Mouse (Mus musculus) layer of hippocampus, adult 9-11 months (tissue): Measurements from ENCODE around the gene Olfr1393.
"Not testable (repeated sequence)": the region's sequence is repeated elsewhere in the genome, so short reads cannot be mapped to it uniquely, and the experiment has no call there.

Experiments used
- DNase-seq: peaks from one replicate; pipeline ENCODE4 v3.0.0; 2022

Olfr1393 gene

GRCm38 (mm10) chr11:49252048-49252447 lies 26.1 kb upstream of the Olfr1393 start:
- no peak for DNase-seq

DNA sequence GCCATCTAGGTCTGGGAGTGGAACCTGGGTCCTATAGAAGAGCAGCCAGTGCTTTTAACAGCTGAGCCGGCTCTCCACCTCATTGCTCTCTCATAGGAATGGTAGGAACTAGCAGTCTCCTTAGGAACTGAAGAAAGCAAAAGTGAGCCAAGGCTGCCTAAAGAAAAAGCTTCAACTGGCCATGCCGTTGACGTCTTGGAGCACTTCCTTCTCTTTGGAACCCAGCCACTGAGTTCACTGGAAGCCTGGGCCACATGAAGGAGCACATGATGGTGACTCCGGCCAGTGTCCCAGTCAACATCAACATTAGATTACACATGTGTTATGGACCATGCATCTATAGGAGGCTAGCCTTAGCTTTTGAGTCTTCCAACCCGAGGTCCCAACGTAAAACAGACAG lies 25.1 kb upstream of the Olfr1393 start:
- DNase-seq = no peak

GRCm38 (mm10) chr11:49259296-49259695 lies 18.8 kb upstream of the Olfr1393 start:
- no peak for DNase-seq

- no peak for DNase-seq
Observed at GRCm38 (mm10) chr11:49259829-49260228, 18.3 kb upstream of the Olfr1393 start.

GRCm38 (mm10) chr11:49260598-49261312 lies 17.3 kb upstream of the Olfr1393 start:
- no peak for DNase-seq

DNA sequence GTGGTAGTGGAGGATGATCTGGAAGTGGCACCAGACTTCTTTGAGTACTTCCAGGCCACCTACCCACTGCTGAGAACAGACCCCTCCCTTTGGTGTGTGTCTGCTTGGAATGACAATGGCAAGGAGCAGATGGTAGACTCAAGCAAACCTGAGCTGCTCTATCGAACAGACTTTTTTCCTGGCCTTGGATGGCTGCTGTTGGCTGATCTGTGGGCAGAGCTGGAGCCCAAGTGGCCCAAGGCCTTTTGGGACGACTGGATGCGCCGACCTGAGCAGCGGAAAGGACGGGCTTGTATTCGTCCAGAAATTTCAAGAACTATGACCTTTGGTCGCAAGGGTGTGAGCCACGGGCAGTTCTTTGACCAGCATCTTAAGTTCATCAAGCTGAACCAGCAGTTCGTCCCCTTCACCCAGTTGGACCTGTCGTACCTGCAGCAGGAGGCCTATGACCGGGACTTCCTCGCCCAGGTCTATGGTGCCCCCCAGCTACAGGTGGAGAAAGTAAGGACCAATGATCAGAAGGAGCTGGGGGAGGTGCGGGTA lies 16.7 kb upstream of the Olfr1393 start:
- DNase-seq = no peak

GRCm38 (mm10) chr11:49262286-49262685 lies 15.8 kb upstream of the Olfr1393 start:
- no peak for DNase-seq

DNA sequence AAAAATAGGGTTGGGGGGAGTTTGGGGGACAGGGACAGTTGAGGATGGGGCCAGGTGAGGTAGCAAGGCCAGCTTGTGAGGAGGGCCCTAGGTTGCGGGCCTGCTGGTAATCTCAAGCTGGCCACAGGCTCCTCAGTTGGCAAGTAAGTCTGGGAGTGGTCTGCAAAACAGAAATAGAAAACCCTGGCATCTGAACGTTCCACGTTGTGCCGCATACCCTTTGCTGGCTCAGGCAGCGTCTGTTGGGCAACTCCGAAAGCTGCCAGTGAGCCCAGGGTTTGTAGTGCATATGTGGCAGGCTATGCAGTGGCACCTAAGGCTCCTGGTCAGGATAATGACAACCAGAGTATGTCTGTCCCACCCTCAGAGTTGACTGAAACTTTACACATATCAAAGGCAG lies 15.0 kb upstream of the Olfr1393 start:
- DNase-seq = no peak

GRCm38 (mm10) chr11:49264081-49264480 lies 14.0 kb upstream of the Olfr1393 start:
- no peak for DNase-seq

DNA sequence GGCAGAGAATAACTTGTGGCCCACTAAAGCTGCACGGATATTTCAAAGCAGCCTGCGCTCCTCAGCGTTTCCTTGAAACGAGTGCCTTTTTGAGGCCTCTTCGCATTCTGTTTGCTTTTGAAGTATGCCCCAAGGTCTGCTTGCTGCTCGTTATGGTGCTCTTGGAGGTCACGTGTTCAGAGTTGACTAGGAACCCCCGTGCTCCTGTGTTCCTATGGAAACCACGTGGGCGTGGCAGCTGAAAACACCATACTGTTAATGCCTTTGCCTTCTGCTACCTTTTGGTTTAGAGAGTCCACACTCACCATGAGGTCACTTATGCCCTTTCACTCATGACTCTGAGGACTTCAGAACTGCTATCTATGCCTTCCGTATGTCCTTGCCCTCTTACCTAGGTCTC lies 13.5 kb upstream of the Olfr1393 start:
- DNase-seq = no peak

DNA sequence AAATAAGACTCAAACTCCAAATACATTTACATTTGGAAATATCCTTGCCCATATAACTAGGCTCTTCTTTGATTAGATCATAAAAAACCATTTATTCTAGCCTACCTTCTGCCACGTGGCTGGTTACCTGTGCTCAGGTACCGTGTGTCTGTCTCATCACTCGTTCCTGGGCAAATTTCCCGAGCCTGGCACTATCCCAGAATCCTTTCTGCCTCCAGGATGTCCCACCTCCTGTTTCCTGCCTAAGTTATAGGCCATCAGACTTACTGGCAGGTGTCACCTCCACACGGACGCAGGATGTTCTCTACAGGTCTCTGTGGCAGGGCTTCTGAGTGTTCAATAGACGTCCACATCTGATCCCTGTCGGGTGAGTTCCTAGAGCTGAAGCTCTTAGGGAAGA lies 13.0 kb upstream of the Olfr1393 start:
- no peak for DNase-seq

DNA sequence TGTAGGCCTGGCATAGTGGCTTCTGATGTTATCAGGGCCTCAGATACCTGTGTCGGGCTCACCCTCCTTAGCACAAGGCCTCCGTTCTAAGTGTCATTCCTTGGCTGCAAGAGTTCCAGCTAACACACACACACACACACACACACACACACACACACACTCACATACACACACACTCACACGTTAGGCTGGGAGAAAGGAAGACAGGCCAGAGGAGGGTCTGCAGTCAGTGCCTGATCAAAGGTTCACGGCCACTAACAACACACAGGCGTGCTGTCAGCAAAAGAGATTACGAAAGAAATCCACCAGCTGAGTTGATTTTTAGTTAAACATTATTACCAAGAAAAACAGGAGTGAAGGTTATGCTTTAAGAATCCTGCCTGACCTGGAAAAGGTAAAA lies 11.4 kb upstream of the Olfr1393 start:
- no peak for DNase-seq

DNA sequence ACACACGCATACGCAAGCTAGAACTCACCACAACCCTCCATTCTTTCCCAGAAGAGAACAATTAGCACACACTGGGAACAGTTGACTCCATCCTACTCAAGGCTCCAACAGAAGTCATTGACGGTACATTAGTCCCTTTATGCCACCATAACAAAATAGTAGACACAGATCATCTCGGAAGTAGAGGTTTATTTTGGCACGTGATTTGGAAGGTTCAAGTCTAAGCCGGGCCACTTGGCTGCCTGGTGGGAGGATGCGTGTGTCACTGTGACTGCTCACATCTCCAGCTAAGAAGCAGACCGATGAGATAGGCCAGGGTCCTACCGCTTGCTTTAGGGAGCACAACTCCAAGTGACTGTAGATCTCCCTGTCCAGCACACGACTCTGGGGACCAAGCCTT lies 10.8 kb upstream of the Olfr1393 start:
- DNase-seq = no peak

- no peak for DNase-seq
Observed at GRCm38 (mm10) chr11:49267970-49268579, 10.0 kb upstream of the Olfr1393 start.

GRCm38 (mm10) chr11:49269761-49270160 lies 8.3 kb upstream of the Olfr1393 start:
- no peak for DNase-seq

- DNase-seq = no peak
Observed at GRCm38 (mm10) chr11:49270368-49270767, 7.7 kb upstream of the Olfr1393 start.

GRCm38 (mm10) chr11:49271334-49271733 lies 6.8 kb upstream of the Olfr1393 start:
- DNase-seq = no peak

- DNase-seq = no peak
Observed at GRCm38 (mm10) chr11:49273834-49274519, 4.1 kb upstream of the Olfr1393 start.

- DNase-seq = not testable (repeated sequence)
Observed at GRCm38 (mm10) chr11:49284982-49285381, 6.9 kb downstream of the Olfr1393 start, which contains the start of gene Olfr1392. Gene Olfr1392 (plus strand): TSS chr11:49285282.

GRCm38 (mm10) chr11:49287251-49287650 lies 9.1 kb downstream of the Olfr1393 start:
- no peak for DNase-seq

- peak; percentile 58 for DNase-seq
Observed at GRCm38 (mm10) chr11:49292777-49293176, 14.7 kb downstream of the Olfr1393 start.

GRCm38 (mm10) chr11:49304441-49304840 lies 26.3 kb downstream of the Olfr1393 start, which contains the start of gene Olfr10:
Gene Olfr10 (plus strand): TSS chr11:49304741.
- no peak for DNase-seq

DNA sequence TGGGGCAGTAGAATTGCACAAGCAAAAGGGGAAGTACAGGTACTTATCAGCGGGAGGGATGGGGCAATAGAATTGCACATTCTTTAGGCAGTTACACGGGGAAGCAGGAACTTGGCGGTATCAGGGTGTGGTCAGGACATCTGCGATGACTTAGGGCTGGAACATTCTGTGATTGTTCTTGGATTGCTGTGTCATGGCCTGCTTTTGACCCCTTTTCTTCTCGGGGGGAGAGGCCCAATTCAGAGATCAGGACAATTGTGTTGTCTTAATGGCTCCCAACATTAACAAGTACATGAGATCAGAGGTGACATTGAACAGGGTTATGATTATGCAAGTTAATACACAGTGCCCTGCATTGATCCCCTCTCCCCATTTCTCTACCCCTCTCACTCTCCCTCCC lies 30.4 kb downstream of the Olfr1393 start:
- DNase-seq = not testable (repeated sequence)

DNA sequence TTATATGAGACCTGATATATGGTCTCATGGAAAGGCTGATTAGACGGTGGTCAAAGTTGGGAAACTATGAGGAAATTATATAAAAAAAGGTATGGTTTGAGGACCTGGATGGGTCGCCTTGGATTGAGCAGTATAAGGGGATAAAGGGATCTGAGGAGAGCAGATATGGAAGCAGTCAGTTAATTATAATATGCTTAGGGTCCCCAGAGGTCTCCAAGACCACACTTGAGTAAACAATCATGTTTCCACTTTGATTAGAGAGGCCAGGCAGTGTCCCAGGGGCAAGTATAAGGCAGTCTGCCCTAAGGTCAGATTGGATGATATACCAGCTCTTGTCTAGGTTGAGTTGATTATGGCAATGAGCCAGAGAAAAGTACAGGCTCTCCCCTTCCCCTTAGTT lies 44.3 kb downstream of the Olfr1393 start, which contains the start of gene Olfr1391:
Gene Olfr1391, plus strand, starts transcription at position 301 of the 400 bp plus-strand sequence.
- DNase-seq = no peak
